Mouse (Mus musculus): Measurements from ENCODE around the gene Zpr1. TPM values are rescaled to one million over a fixed set of nuclear protein-coding genes. Genes with fewer than 3 reads are reported as not detected.

The Zpr1 gene
- 10 to 100 TPM; 21.9 to 22.2 TPM for total RNA-seq (2021)
- long read RNA-seq, experiment 1, transcript Zpr1-206 (14 exons, 2,984 nt) = major isoform, 23 of 27 reads
- long read RNA-seq, experiment 1, partial matches to known transcripts = 0 of 27 reads
- long read RNA-seq, experiment 1, other reads (novel, unspliced or antisense) = 4 of 27 reads
- long read RNA-seq, experiment 2, transcript Zpr1-206 (14 exons, 2,984 nt) = major isoform, 25 of 38 reads
- long read RNA-seq, experiment 2, partial matches to known transcripts = 3 of 38 reads
- long read RNA-seq, experiment 2, other reads (novel, unspliced or antisense) = 10 of 38 reads

DNA sequence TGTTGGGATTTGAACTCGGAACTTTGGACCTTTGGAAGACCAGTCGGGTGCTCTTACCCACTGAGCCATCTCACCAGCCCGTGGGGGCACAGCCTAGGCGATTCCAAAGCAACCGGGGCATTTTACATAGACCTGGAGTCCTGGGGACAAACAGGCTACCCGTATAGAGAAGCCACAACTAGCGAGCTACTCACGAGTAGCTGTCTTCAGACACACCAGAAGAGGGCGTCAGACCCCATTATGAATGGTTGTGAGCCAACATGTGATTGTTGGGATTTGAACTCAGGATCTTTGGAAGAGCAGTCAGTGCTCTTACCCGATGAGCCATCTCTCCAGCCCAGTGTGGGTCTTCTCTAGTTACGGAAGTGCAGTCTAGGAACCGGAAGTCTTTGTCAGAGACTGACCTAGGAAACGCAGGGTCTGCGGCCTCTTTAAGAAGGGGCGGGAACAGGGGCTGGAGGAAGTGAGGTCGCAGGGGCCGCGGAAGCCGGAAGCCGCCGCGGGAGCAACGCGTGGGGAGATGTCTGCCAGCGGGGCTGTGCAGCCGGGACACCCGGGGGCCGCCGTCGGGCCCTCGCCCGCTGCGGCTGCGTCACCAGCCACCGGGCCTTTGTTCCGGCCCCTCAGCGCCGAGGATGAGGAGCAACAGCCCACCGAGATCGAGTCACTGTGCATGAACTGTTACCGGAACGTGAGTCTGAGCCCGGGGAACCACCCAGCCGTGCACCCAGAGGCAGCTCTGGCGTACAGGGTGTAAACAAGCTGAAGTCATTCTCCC lies at the start of gene Zpr1:
Gene Zpr1 (plus strand): TSS at position 388 of the 778 bp plus-strand sequence.
- DNase-seq (ENCODE audit: low spot score in 2 of 2) = peak; percentile 73 to 85

DNA sequence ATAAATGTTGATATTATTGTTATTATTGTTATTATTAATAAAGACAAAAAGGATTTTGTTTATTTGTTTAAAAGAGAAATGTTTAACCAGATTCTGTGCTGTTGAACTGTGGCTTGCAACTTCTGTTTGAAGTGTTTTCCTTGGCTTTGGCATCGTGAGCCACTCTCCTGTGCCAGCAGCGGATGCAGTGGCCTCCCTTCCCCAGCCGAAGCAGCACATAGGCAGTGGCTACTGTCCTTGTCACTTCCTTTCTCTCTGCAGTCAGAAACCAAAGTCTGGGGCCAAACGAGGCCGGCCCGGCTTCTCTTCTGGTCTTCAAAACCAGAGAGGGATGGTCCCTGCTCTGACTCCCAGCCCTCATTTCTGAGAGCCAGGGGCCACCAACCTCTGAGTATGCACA lies 49.8 kb upstream of the Zpr1 start:
- no peak for DNase-seq (ENCODE audit: low spot score in 2 of 2)

DNA sequence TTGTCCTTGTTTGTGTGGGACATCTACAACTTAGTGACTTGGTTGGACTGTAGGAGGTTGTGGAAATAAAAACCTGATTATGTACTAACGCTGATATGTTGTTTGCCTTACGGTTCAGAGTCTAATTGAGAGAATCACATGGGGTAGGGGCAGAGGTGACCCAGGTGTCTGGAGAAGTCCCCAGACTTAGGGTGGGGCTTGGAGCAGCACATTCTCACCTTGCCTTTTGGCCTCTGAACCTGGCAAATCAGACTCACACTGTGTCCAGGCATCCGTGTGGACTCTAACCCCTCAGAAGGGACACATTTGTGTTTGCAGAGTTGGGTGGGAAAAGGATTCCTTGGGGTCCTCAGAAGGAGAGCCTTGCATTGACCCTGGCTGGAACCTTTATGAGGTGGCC lies 48.8 kb upstream of the Zpr1 start:
- DNase-seq (ENCODE audit: low spot score in 2 of 2) = no peak

DNA sequence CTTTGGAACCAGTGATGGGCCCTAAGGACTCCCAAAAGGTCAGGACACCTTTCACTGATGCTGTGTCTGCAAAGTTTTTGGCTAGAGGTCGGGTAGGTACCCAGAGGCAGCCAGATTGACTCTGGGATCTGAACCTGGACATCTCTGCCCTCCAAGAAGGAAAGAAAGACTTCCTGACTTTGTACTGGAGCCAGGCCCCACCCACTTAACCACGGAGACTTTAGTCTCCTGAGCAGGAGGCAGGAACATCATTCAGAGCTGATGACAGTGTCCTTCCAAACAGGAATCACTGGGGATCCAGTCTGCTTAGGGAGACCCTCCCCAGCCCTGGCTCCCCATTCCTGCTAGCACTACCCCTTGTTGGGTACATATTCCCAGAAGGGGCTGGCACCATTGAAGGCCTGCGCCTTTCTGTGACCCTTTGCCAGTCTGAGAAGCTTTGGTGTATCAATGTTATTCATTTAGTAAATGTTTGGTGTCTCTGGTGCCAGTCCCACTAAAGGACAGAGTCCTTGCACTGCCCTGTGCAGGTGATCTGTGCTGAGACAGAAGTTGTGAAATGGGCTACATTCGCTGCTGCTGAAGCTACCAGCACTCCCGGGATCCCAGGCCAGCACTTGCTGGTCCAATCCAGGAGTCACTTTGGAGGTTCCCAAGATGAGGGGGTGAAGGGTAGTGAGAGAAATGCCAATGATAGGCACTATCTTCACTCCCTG lies 47.8 kb upstream of the Zpr1 start:
- no peak for DNase-seq (ENCODE audit: low spot score in 2 of 2)

DNA sequence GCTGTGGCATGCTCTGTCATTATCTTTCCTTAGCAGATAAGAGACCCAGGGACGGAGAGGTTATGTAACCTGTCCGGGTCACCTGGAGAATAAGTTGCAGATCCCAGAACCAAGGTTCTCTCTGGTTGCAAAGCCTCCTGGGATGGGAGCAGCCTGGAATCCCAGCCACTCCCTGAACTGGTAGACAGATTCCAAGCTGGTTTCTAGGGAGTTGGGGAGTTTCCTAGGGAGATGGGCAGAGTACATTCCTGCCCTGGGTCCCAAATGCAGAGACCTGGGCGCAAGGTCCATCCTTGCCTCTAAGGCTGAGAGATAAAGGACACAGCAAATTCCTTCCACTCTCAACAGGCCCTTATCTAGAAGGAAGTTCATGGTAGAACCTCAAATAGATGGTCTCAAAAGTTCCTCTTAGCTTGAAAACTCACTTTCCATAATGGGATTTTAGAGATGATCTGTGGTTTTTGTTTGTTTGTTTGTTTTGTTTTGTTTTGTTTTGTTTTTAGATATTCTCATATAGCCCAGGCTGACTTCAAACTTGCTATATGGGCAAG lies 45.7 kb upstream of the Zpr1 start:
- DNase-seq (ENCODE audit: low spot score in 2 of 2) = no peak

DNA sequence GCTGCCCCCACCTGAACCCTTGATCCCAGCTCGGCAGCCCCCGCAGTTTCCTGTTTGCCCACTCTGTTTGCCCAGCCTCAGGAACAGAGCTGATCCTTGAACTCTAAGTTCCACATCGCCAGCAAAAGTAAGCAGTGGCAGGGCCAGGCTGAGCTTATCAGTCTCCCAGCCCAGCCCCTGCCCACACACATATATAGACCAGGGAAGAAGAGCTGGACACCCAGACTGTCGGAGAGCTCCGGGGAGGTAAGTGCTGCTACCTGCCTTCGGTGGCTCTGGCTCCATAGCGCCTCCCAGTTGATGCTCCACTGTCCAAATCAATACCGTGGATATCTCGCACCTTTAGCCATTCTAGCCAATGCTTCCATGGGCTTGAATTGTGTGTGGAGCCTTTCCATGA lies 44.4 kb upstream of the Zpr1 start, which contains the start of gene Apoa1:
Gene Apoa1 (plus strand): TSS at position 90 of the 400 bp plus-strand sequence.
- no peak for DNase-seq (ENCODE audit: low spot score in 2 of 2)

DNA sequence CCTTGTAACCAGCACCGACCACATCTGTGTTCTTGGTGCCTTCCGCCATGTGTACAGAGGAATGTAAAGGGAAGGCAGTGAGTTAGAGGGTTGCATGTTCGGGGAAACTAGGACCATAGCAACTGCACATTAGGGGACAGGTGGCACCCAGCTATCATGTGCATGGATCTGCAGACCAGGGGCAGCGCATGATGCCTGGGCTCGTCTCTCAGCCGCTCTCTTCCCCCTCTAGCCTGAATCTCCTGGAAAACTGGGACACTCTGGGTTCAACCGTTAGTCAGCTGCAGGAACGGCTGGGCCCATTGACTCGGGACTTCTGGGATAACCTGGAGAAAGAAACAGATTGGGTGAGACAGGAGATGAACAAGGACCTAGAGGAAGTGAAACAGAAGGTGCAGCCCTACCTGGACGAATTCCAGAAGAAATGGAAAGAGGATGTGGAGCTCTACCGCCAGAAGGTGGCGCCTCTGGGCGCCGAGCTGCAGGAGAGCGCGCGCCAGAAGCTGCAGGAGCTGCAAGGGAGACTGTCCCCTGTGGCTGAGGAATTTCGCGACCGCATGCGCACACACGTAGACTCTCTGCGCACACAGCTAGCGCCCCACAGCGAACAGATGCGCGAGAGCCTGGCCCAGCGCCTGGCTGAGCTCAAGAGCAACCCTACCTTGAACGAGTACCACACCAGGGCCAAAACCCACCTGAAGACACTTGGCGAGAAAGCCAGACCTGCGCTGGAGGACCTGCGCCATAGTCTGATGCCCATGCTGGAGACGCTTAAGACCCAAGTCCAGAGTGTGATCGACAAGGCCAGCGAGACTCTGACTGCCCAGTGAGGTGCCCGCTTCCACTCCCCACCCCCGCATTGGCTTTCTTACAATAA lies 43.1 kb upstream of the Zpr1 start:
- DNase-seq (ENCODE audit: low spot score in 2 of 2) = peak; percentile 62 to 83

DNA sequence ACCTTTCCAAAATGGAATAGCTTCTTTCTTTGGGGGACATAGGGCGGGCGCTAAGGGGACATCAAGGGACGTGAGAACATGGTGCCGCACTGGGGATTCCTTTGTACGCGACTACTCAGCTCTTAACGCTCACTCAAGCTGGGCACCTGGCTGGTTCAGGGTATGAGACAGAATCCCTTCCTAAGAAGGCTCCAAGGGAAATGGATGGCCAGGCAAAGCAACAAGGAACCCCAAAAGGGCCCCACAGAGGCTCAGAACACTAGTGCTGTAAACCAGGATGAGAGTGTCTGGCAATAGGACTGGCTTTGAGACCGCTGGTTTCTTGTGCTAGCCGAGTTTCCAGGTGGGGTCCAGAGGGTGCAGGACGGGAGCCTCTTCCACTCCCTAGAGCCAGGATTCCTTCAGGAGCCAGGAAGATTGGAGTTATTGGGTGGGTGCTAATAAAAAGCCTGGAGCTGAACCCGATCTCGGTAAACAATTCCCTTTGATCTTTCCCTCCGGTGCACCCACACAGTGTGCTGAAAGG lies 42.4 kb upstream of the Zpr1 start:
- no peak for DNase-seq (ENCODE audit: low spot score in 2 of 2)

DNA sequence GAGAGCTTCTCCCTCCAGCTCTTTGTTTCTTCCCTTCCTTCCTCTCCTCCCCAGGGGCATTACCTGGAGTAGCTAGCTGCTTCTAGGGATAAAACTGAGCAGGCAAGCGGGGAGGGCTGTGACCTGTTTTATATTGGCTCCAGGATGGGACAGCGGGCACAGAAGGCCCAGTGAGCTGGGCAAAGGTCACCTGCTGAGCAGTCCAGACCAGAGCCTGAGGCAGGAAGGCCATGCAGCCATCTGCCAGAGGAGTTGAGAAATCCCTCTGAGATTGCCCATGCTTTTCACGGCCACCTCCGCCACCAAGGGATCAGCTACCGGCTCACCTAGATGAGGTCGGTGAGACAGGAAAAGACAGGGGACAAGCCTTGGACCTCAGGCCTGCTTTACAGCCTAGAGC lies 37.7 kb upstream of the Zpr1 start:
- no peak for DNase-seq (ENCODE audit: low spot score in 2 of 2)

DNA sequence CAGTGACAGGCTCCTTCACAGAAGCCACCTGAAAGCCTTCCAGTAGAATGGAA lies 37.4 kb upstream of the Zpr1 start, which contains the start of gene Apoc3:
Gene Apoc3 (minus strand): TSS at position 41 of the 53 bp plus-strand sequence.
- no peak for DNase-seq (ENCODE audit: low spot score in 2 of 2)

DNA sequence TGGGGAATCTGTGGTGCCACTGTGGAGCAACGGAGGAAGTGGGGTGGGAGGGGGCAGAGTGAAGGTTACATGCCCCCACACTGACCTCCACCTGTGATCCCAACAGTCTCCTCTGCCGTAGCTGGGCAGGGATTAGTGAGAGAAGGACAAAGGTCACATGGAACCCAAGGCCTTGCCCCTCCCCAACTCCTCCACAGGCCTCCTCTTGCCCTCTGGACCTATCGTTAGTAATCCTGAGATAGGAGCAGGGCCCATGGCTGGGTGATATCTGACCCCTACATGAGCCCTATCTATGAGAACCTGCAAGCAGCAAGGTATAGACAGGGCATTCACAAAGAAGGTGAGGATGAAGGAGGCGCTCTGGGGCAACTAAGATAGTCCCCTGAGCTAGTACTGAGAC lies 37.2 kb upstream of the Zpr1 start:
- DNase-seq (ENCODE audit: low spot score in 2 of 2) = no peak

DNA sequence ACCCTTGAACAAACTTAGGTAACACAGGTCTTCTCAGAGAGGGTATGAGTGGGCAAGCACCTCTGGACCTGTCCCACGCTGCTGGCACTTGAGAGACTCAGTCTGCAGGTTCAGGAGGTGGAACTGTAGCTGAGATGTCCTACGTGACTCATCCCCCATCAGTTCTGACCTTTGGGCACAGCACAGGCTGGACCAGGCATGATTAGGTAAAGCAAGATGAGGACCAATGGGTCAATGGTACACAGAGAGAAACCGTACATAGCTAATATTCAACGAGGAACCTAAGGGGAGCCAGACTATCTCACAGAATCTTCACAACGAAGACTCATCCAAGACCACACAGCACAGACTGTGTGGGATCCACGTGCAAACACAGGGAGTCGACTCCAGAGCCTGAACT lies 34.0 kb upstream of the Zpr1 start:
- DNase-seq (ENCODE audit: low spot score in 2 of 2) = no peak

DNA sequence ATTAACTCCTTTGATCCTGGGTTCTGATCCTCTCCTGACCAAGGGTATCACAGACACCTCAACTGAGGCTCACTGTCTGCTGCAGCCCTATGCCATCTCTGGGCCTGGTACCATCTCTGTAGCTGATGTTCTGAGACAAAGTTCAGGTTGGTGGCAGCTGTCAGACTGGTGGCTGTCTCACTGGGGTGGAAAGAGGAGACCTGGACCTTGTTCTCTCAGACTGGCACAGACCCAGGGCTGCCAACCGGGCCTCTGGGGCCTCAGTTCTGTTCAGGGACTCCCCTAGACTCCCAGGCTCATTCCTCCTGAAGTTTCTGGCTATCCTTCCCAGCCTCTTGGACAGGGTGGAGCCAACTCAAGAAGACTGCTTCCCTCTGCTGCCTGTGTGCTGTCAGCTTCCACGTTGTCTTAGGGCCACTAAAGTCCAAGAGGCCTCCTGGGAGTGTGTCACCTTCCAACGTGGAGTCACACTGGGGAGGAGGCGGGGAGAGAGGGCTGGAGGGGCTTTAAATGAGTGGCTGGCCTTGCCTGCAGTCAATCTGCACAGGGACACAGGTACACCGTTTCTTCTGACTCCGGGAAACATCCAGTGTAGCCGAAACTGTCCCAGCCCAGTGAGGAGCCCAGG lies 32.2 kb upstream of the Zpr1 start, which contains the start of gene Apoa4:
Gene Apoa4 (plus strand): TSS at position 171 of the 628 bp plus-strand sequence.
- no peak for DNase-seq (ENCODE audit: low spot score in 2 of 2)

DNA sequence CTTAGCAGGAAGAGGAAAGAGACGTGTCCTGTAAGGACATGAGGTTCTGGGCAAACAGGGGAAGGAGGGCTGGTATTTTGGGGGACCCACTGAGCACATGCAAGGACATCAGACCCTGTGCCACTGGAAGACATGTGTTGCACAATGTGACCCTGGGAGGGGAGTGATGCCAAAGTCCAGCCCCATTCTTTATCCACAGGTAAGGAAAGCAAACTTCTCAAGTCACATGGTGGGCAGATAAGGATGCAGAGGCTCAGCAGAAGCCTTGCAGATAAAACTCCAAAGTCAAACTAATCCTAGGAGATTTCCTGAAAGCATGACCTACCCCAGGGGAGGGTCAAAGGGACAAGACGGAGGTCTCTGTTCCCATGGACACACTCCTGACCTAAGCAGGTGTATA lies 31.0 kb upstream of the Zpr1 start:
- no peak for DNase-seq (ENCODE audit: low spot score in 2 of 2)

DNA sequence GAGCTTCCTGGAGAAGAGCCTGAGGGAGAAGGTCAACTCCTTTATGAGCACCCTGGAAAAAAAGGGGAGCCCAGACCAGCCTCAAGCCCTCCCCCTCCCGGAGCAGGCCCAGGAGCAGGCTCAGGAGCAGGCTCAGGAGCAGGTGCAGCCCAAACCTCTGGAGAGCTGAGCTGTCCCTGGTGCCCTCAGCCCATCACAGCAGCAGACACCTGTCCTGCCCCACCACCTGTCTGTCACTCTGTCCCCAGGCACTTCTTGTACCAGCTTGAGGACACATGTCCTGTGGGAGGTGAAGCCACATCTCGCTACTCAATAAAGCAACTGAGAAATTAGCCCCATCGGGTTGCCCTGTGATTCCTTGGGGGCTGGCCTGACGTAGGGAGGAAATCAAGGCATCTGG lies 29.7 kb upstream of the Zpr1 start:
- DNase-seq (ENCODE audit: low spot score in 2 of 2) = no peak

DNA sequence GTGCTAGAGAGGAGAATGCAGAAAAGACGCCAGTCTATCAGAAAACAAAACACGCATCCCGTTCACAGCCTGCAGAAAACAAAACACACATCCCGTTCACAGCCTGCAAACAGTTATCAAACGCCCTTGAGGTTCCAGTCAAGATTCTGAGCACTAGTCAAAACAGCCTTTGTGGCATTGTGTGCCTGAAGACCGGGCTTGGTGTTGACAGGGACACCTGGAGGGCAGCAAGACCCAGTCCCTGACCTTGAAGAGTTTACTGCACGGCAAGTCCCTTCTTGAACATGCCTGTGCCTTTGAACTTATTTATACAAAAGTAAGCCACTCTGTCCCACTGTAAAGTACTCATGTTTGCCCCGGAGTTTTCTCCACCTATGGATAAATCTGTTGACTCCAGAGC lies 29.3 kb upstream of the Zpr1 start:
- no peak for DNase-seq (ENCODE audit: low spot score in 2 of 2)

DNA sequence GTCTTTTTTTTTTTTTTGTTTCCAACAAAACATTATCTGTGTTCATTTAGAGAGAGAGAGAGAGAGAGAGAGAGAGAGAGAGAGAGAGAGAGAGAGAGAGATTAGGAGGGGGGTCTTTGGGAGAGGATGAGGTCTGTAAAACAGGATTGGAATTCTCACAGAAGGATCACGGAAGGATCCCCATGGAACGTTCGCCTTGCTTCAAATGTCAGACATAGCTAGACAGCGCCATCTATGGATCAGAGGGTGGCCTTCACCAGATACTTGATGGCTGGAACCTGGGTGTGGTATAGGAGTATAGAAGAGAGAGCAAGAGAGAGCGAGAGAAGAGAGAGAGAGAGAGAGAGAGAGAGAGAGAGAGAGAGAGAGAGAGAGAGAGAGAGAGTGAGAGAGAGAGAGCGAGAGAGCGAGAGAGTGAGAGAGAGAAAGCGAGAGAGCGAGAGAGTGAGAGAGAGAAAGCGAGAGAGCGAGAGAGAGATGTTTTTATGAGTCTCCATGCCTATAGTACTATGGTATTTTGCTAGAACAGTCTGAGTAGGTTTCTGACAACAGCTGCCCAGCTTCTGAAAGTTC lies 26.0 kb upstream of the Zpr1 start:
- peak in 1 of 2 experiments; percentile 50 for DNase-seq (ENCODE audit: low spot score in 2 of 2)

DNA sequence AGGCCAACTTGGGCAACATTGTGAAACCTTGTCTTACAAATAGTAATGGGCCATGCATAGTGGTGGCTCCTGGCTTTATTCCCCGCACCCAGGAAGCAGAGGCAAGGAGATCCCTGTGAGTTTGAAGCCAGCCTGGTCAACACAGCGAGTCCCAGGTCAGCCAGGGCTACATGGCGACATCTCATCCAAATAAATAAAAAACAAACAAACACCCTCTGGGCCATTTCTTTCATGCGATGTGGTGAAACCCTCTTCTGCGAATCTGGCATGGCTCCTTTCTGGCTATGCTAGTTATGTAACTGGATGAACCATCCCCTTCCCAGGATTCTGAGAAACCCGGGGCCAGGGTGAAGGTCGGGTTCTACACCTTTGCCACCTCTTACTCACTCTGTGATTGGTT lies 16.7 kb upstream of the Zpr1 start:
- DNase-seq (ENCODE audit: low spot score in 2 of 2) = no peak

DNA sequence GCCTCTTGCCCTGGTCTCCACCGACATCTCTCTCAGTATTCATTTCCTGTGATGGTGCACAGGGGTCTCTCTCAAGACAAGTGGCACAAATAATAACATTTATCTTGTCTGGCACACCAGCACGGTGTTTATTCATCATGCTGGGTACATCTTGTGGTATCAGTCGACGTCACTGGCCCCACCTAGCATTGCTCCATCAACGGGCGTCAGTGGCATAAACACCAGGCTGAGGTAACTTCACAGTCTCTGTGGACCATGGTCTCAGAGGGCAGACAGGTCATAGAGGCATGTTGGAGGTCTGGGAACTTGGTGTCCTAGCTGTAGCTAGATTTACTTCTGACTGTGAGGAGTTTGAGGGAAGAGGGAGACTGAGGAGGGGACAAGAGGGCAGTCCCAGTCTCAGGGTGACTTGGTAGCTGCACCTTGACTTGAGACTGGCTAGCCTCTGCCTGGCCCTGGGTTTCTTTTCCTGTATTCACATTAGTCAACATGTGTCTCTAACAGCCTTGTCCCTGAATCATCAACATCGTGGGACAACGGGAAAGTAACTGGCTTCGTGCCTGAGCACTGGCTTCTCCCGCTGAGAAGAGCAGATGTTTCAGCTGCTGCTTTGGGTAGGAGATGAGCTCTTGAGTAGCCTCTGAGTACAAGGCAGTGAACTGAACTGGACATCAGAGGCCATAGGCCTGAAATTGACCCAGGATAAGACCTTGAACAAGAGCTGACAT lies 16.0 kb upstream of the Zpr1 start:
- DNase-seq (ENCODE audit: low spot score in 2 of 2) = no peak

DNA sequence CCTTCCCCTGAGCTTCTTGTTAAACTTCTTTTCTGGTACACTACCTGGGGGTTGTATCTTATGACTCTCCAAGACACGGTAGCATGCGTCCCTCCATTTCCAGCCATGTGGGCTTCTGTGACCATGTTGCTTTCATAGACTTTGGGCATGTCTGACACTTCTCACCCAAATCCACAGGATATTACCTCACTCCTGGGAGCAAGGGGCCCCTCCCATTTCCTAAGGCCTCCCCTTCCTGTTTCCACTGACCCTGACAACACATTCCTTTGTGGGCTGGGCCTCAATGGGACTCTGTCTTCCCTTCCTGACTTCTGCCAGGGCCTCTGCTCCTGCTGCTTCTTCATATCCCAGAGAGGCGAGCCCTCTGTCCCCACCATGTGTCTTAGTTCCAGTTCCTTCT lies 15.3 kb upstream of the Zpr1 start:
- DNase-seq (ENCODE audit: low spot score in 2 of 2) = no peak

All from gastrocnemius, postnatal 4 days (tissue).